Mouse (Mus musculus) ES-E14 (cell line): ENCODE data around the gene Tmem30a. TPM values are rescaled to one million over a fixed set of nuclear protein-coding genes. Genes with fewer than 3 reads are reported as not detected.

ENCODE experiments used
- DNase-seq: peaks from one replicate; pipeline ENCODE4 v3.0.0-alpha.2; 2013; ENCODE audit warnings: low read depth, low spot score
- H3K27ac ChIP-seq: 2 replicates; pipeline ENCODE4 v1.5.1; 2012; ENCODE audit warnings: low read depth, mild to moderate bottlenecking, low read length, moderate library complexity, mixed read lengths; ENCODE audit not compliant: poor library complexity, insufficient read depth, severe bottlenecking
- H3K36me3 ChIP-seq: 2 replicates; pipeline ENCODE4 v1.6.1; 2012; ENCODE audit warnings: mild to moderate bottlenecking, low read length, moderate library complexity, mixed read lengths; ENCODE audit not compliant: control insufficient read depth, poor library complexity, insufficient read depth, severe bottlenecking
- H3K4me1 ChIP-seq, 2 experiments: fragments of 150-350 bp in 1 of 2; sonication (generic) in 1 of 2; 2 replicates each; pipeline ENCODE4 v1.6.1; 2012; ENCODE audit warnings: low read length in 2 of 2, mild to moderate bottlenecking in 1 of 2, mixed read lengths in 1 of 2; ENCODE audit not compliant: control insufficient read depth in 2 of 2, insufficient read depth in 2 of 2, poor library complexity in 1 of 2
- H3K4me3 ChIP-seq, 2 experiments: fragments of 150-350 bp in 1 of 2; sonication (generic) in 1 of 2; 2 replicates each; pipeline ENCODE4 v1.5.1; 2012; ENCODE audit warnings: low read length in 2 of 2, low read depth in 1 of 2, mild to moderate bottlenecking in 1 of 2, mixed read lengths in 1 of 2; ENCODE audit not compliant: insufficient read depth in 1 of 2, poor library complexity in 1 of 2, severe bottlenecking in 1 of 2
- H3K9ac ChIP-seq: 2 replicates; pipeline ENCODE4 v1.6.1; 2012; ENCODE audit warnings: low read depth, mild to moderate bottlenecking, low read length, mixed read lengths; ENCODE audit not compliant: poor library complexity, insufficient read depth, severe bottlenecking
- H3K9me3 ChIP-seq: fragments of 150-350 bp; sonication (generic); 2 replicates; pipeline ENCODE4 v1.6.1; 2012; ENCODE audit warnings: low read depth, mild to moderate bottlenecking, low read length; ENCODE audit not compliant: control insufficient read depth, insufficient read depth
- CHD2 ChIP-seq: IDR thresholded peaks from 2 replicates; pipeline ENCODE4 v1.6.1; 2014; ENCODE audit warnings: mild to moderate bottlenecking, low read depth, low read length, inconsistent platforms
- HCFC1 ChIP-seq: IDR thresholded peaks from 2 replicates; pipeline ENCODE4 v1.6.1; 2012; ENCODE audit warnings: low read length, inconsistent platforms, borderline replicate concordance; ENCODE audit not compliant: insufficient read depth
- MAFK ChIP-seq: IDR thresholded peaks from 2 replicates; pipeline ENCODE4 v1.6.1; 2014; ENCODE audit warnings: mild to moderate bottlenecking, low read depth, low read length, inconsistent platforms; ENCODE audit not compliant: insufficient read depth
- ZC3H11A ChIP-seq: IDR thresholded peaks from 2 replicates; pipeline ENCODE4 v1.6.1; 2012; ENCODE audit warnings: low read depth, mild to moderate bottlenecking, inconsistent platforms, low read length, borderline replicate concordance
- ZNF384 ChIP-seq: IDR thresholded peaks from 2 replicates; pipeline ENCODE4 v1.6.1; 2012; ENCODE audit warnings: low read depth, low read length, inconsistent platforms
- in situ Hi-C, 2 experiments: fragments of 600-800 bp; cut with MboI; formaldehyde crosslinking; loops; one replicate each; pipeline ENCODE4 v1.15.1; 2025; ENCODE audit warnings: low sequenced_read_pairs in 2 of 2, inconsistent platforms in 1 of 2; ENCODE audit not compliant: unreplicated experiment in 2 of 2
- total RNA-seq: library from RNA; depleted of rRNA; stranded (reverse); fragments of 300-350 nt; gene quantifications from 2 replicates; pipeline ENCODE4 v1.2.3, GENCODE M21; 2012; rRNA removed

Tmem30a gene
- 36.9 and 49.1 TPM in 2 replicates for total RNA-seq

DNA sequence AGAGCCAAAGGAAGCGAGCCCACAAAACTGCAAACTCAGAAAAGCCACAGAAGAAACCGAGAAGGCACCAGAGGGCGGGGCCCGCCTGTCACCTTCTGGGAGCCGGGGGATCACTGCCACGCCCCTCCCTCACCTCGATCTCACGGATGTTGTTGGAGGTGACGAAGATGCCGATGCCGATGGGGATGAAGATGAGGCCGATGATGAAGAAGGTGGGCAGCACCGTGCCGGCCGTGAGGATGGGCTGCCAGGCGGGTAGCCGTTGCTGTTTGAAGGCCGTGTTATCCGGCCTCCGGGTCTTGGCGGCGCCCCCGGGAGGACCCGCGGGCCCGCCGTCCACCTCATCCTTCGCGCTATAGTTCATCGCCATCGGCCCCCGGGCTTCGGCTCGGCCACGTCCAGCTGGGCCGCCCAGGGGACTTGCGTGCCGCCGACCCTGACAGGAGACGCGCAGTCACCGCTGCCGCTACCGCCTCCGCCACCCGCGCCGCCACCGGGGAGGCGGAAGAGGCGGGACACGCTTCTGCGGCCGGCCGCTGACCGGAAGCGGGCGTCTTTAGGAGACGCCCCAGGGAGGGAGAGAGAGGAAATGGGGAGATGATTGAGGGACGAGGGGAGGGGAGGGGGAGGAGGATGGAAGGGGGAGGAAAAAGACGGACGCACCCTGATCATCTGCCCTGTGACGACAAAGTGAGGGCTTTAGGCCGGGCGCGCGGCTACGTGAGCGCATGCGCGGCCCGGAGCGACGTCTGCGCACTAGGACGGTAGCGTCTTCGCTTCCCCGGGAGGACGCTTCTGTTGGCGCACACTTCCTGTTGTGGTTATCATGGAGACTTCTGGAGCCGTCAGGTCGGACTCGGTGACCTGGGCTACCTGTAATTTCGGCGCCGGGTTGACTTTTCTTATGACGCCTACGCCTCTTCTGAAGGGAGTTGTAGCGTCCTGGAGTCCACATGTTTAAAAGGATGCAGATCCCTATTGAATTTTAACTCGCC, at the start of gene Tmem30a:
TSS of gene Tmem30a (minus strand) at position 667 of the 995 bp plus-strand sequence.
- Histone ChIP-seq H3K36me3 (no peaks in the 10 kb centered on the region), H3K4me1 (0 out of 4 replicates have a peak, but pooled peaks cover 0 to 2% of the 10 kb centered on the region in 2 experiments), H3K4me3 (peak within 1 kb of the TSS; percentile 81 to 94), H3K9me3 (no peaks in the 10 kb centered on the region), H3K27ac (no peak within 1 kb of the TSS), H3K9ac (peak within 1 kb of the TSS; percentile 84)
- peak; percentile 87 for DNase-seq
- in situ Hi-C loops: no loop called here
- TF ChIP-seq HCFC1 (peak; percentile 78; the same call in 1 of the 2 replicates), ZNF384 (no peak), MAFK (0 out of 2 replicates have a peak, but pooled peaks have one; percentile 26)

- H3K4me3 ChIP-seq: no peak overlapping the region
- H3K27ac ChIP-seq: no peak overlapping the region
- H3K9ac ChIP-seq: no peak overlapping the region
- no peaks in the 10 kb centered on the region for H3K9me3 ChIP-seq
- no peaks in the 10 kb centered on the region for H3K4me1 ChIP-seq
- no peak for TF ChIP-seq ZC3H11A
- no peak for TF ChIP-seq HCFC1
- no peak for TF ChIP-seq MAFK
- TF ChIP-seq ZNF384: no peak
- TF ChIP-seq CHD2: no peak
- in situ Hi-C loops: no loop called here
- no peak for DNase-seq
- H3K36me3 ChIP-seq: no peaks in the 10 kb centered on the region
Observed at GRCm38 (mm10) chr9:79842615-79843014, 49.3 kb upstream of the Tmem30a start.

DNA sequence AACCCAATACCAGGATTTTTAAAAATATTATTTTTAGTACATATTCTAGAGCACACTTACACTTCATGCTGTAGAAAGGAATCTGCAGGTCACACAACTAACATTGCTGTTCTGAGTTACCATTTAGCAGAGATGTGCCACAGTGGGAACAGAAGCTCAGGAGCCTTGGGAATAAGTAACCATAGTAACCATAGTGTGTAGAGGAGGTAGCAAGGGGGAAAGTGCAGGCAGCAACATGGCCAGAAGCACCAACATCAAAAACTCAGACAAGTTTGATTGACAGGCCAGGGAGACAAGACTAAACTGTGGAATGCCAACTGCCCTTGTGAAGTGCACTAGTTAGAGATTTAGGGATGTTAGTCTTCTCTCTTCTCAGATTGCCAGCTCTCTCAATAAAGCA, 48.7 kb upstream of the Tmem30a start:
- Histone ChIP-seq H3K4me1 (no peaks in the 10 kb centered on the region), H3K4me3 (no peak overlapping the region), H3K9me3 (no peaks in the 10 kb centered on the region), H3K27ac (no peak overlapping the region), H3K9ac (no peak overlapping the region), H3K36me3 (no peaks in the 10 kb centered on the region)
- no peak for DNase-seq
- TF ChIP-seq ZNF384 (no peak), HCFC1 (no peak), CHD2 (no peak), MAFK (no peak), ZC3H11A (no peak)
- in situ Hi-C loops: no loop called here

DNA sequence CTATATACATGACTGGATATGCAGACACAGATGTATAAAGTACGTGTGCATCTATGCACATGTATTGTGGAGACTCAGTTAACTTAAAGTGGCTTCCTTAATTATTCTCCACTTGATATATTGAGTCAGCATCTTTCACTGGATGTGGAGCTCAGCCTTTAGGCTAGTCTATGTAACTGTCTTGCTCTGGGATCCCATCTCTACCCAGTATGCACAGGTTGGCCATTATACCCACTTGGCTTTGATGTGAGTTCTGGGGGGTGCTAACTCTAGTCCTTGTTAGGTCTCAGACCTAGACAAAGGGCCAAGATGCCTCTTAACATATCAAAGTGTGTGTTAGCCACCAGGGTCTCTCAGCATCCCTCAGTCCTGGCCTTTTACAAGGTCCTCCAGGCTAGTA, 38.0 kb upstream of the Tmem30a start:
- in situ Hi-C loops: no loop called here
- H3K4me1 ChIP-seq: 0 out of 4 replicates have a peak, but pooled peaks cover 0 to 2% of the 10 kb centered on the region in 2 experiments
- no peak for DNase-seq

More for the DNA sequence above, 38.0 kb upstream of the Tmem30a start:
- no peak overlapping the region for H3K4me3 ChIP-seq
- H3K27ac ChIP-seq: no peak overlapping the region
- H3K36me3 ChIP-seq: no peaks in the 10 kb centered on the region
- no peak overlapping the region for H3K9ac ChIP-seq
- H3K9me3 ChIP-seq: no peaks in the 10 kb centered on the region
- no peak for TF ChIP-seq ZC3H11A
- no peak for TF ChIP-seq CHD2
- no peak for TF ChIP-seq HCFC1
- TF ChIP-seq ZNF384: no peak
- TF ChIP-seq MAFK: no peak
